In the genomic region with DNA sequence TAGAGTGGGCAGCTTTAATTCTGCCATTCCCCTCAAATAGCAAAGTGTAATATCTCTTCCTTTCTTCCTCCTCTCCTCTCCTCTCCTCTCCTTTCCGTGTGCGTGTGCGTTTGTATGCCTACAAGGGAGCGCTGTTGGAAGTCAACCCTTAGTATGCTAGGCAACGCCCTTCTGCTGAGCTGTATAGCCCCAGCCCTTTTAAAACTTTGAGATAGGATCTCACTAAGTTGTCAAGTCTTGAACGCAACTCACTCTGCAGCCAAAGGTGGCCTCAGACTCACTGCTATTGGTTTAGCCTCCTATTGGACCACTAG, we compare ENCODE assay signal across 8 mouse cellular contexts. TPM values are rescaled to one million over a fixed set of nuclear protein-coding genes. Genes with fewer than 3 reads are reported as not detected.
DNase-seq lines count a peak whose midpoint lies in the region; ATAC-seq and TF ChIP-seq lines count a peak whose summit lies in the region.

No protein-coding gene starts in this region.

- peak overlapping the region; percentile 93 for H3K4me3 ChIP-seq in spleen, adult 2 months (ENCODE audit: extremely low read depth, insufficient read depth, insufficient read length)
- peak overlapping the region; percentile 97 for H3K4me3 ChIP-seq in embryonic facial prominence, embryonic 13.5 days
- peak overlapping the region; percentile 100 for H3K4me3 ChIP-seq in limb, embryonic 11.5 days (ENCODE audit: low read depth, low read length)
- H3K4me3 ChIP-seq in small intestine, adult 2 months (ENCODE audit: low read depth, low read length), result peak overlapping the region; percentile 84

- no peaks in the 10 kb centered on the region for H3K27me3 ChIP-seq in spleen, adult 2 months (ENCODE audit: control insufficient read depth, insufficient read depth, low read length)
- no peaks in the 10 kb centered on the region for H3K27me3 ChIP-seq in embryonic facial prominence, embryonic 13.5 days
- H3K27me3 ChIP-seq in limb, embryonic 11.5 days (ENCODE audit: control insufficient read depth, insufficient read depth, low read length), result no peaks in the 10 kb centered on the region
- H3K27me3 ChIP-seq in small intestine, adult 2 months (ENCODE audit: control insufficient read depth, insufficient read depth, low read length), result no peaks in the 10 kb centered on the region

- no peak for ATAC-seq in embryonic facial prominence, embryonic 13.5 days (ENCODE audit: insufficient number of reproducible peaks, insufficient read depth, low FRiP score, low TSS enrichment, low read depth)
- ATAC-seq in limb, embryonic 11.5 days (ENCODE audit: insufficient number of reproducible peaks, low FRiP score, low TSS enrichment, low read depth), result no peak

- peak overlapping the region; percentile 95 for H3K9ac ChIP-seq in embryonic facial prominence, embryonic 13.5 days
- peak overlapping the region; percentile 95; the same call in 1 of the 2 replicates for H3K9ac ChIP-seq in limb, embryonic 11.5 days (ENCODE audit: low read length)

- peaks cover 3% of the 10 kb centered on the region for H3K36me3 ChIP-seq in spleen, adult 2 months (ENCODE audit: control insufficient read depth, insufficient read depth, low read length)
- peaks cover 14% of the 10 kb centered on the region for H3K36me3 ChIP-seq in embryonic facial prominence, embryonic 13.5 days
- no peaks in the 10 kb centered on the region for H3K36me3 ChIP-seq in limb, embryonic 11.5 days (ENCODE audit: control insufficient read depth, insufficient read depth, low read length)
- H3K36me3 ChIP-seq in small intestine, adult 2 months (ENCODE audit: control insufficient read depth, insufficient read depth, low read length), result peaks cover 13% of the 10 kb centered on the region

- H3K9me3 ChIP-seq in embryonic facial prominence, embryonic 13.5 days, result no peaks in the 10 kb centered on the region
- no peaks in the 10 kb centered on the region for H3K9me3 ChIP-seq in limb, embryonic 11.5 days (ENCODE audit: control insufficient read depth, low read length)

- peaks cover 8% of the 10 kb centered on the region; the same call in 1 of the 2 replicates for H3K4me1 ChIP-seq in spleen, adult 2 months (ENCODE audit: control insufficient read depth, insufficient read depth, insufficient read length)
- peaks cover 14% of the 10 kb centered on the region for H3K4me1 ChIP-seq in embryonic facial prominence, embryonic 13.5 days
- H3K4me1 ChIP-seq in limb, embryonic 11.5 days (ENCODE audit: control insufficient read depth, insufficient read depth, low read length), result peaks cover 4% of the 10 kb centered on the region
- H3K4me1 ChIP-seq in small intestine, adult 2 months (ENCODE audit: control insufficient read depth, insufficient read depth, insufficient read length, low read length), result peaks cover 5% of the 10 kb centered on the region

- WGBS in spleen, adult 2 months, result 13% methylated on average over 6 of the region's 6 CpGs
- WGBS in embryonic facial prominence, embryonic 13.5 days, result 8% methylated on average over 6 of the region's 6 CpGs
- 13% methylated on average over 6 of the region's 6 CpGs for WGBS in limb, embryonic 11.5 days
- WGBS in small intestine, adult 2 months, result under 1% methylated on average over 6 of the region's 6 CpGs

- peak overlapping the region; percentile 85 for H3K4me2 ChIP-seq in embryonic facial prominence, embryonic 13.5 days
- H3K4me2 ChIP-seq in limb, embryonic 11.5 days (ENCODE audit: low read depth, severe bottlenecking), result peak overlapping the region; percentile 78

- no peak for DNase-seq in spleen, adult 2 months (ENCODE audit: low read depth in 1 of 2, low spot score in 2 of 2)
- no peak for DNase-seq in spleen, adult 12 weeks (ENCODE audit: low spot score)
- no peak for DNase-seq in limb, embryonic 11.5 days (ENCODE audit: low spot score)
- DNase-seq in layer of hippocampus, postnatal 10 days (ENCODE audit: low spot score in 2 of 2), result no peak
- DNase-seq in cerebellum, postnatal 10 days, result no peak
- no peak for DNase-seq in yolk sac, embryonic 10.5 days (ENCODE audit: low spot score)

- TF ChIP-seq CTCF in spleen, adult 2 months (IDR thresholded peaks at IDR 0.05; ENCODE audit: extremely low read depth, insufficient read depth, insufficient read length, insufficient replicate concordance), result no peak
- TF ChIP-seq CTCF in small intestine, adult 2 months (IDR thresholded peaks at IDR 0.05; ENCODE audit: extremely low read depth, insufficient read length, insufficient replicate concordance, low read depth, low read length), result no peak

- no peak for TF ChIP-seq POLR2A in spleen, adult 2 months (IDR thresholded peaks at IDR 0.05; ENCODE audit: low read depth, low read length)
- TF ChIP-seq POLR2A in small intestine, adult 2 months (IDR thresholded peaks at IDR 0.05; ENCODE audit: low read depth, low read length), result no peak

- no peak overlapping the region for H3K27ac ChIP-seq in spleen, adult 2 months (ENCODE audit: insufficient read depth, low read length)
- H3K27ac ChIP-seq in embryonic facial prominence, embryonic 13.5 days, result no peak overlapping the region
- no peak overlapping the region for H3K27ac ChIP-seq in limb, embryonic 11.5 days (replicated peaks; ENCODE audit: low read depth, low read length)
- H3K27ac ChIP-seq in small intestine, adult 2 months (ENCODE audit: insufficient read depth, low read depth, low read length), result peak overlapping the region; percentile 78

RNA-seq across cellular contexts. Expression of a gene that starts 1.6 kb away (rescaled TPM):
- 9.0 and 11.1 TPM in 2 replicates for polyA plus RNA-seq in spleen, adult 2 months (2012; rRNA removed)
- 206 and 214 TPM in 2 replicates for polyA plus RNA-seq in embryonic facial prominence, embryonic 13.5 days (2015; fragmentation: Nextera tagmentation; extraction: Ambion mirVana)
- polyA plus RNA-seq in limb, embryonic 11.5 days (2014; fragmentation: Nextera tagmentation; extraction: Ambion mirVana), result 177 and 184 TPM in 2 replicates
- polyA plus RNA-seq in small intestine, adult 2 months (2012; rRNA removed), result 7.0 and 9.5 TPM in 2 replicates
- total RNA-seq in layer of hippocampus, postnatal 10 days (2021), result 100 to 1,000 TPM; 127 TPM

RNA-seq across cellular contexts. Expression of a gene that starts 47.5 kb away (rescaled TPM):
- 7.4 and 12.4 TPM in 2 replicates for polyA plus RNA-seq in spleen, adult 2 months (2012; rRNA removed)
- polyA plus RNA-seq in embryonic facial prominence, embryonic 13.5 days (2015; fragmentation: Nextera tagmentation; extraction: Ambion mirVana), result 0.18 TPM in 1 of 2 replicates, not detected in the other
- polyA plus RNA-seq in limb, embryonic 11.5 days (2014; fragmentation: Nextera tagmentation; extraction: Ambion mirVana), result not detected in 2 replicates
- not detected in 2 replicates for polyA plus RNA-seq in small intestine, adult 2 months (2012; rRNA removed)
- not detected for total RNA-seq in layer of hippocampus, postnatal 10 days (2021)

Comparison
In these comparisons a context has a peak if more than half of its experiments do, and no peak if none do; other contexts are left out.
1. RNA of a gene that starts 1.6 kb away (polyA plus RNA-seq): 206 to 214 TPM in embryonic facial prominence, embryonic 13.5 days and 177 to 184 TPM in limb, embryonic 11.5 days; 9.0 to 11.1 TPM in spleen, adult 2 months and 7.0 to 9.5 TPM in small intestine, adult 2 months; every median in the first group is over 10 times any median in the second.
2. Peak in every context shown above with its lines, with median percentiles within 50 percentile points of each other: H3K4me3 ChIP-seq.